Mouse (Mus musculus): ENCODE data around the gene Cnga3.
A peak's percentile ranks its signal among the peaks of the same experiment; 100 is the strongest.

The Cnga3 gene

DNA sequence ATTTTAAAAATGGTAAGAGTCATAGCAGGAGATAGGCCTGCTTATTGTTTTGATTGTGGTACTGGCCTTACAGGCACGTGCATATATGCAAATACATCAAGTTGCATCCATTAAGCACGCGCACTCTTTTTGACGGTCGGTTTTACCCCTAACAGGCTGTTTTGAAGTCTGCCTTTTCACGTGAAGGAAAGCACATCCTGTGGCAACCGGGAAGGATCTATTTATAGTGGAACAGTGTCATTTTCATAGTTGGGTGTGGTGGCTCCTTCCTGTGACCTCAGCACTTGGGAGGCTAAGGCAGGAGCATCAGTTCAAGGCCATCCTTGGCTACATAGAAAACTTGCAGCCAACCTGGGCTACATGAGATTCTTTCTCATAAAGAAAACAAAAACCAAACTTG is 72.3 kb downstream of the Cnga3 start:
- DNase-seq (ENCODE audit: low read depth, low spot score): no peak

- no peak for DNase-seq (ENCODE audit: low read depth, low spot score)
These were observed 73.5 kb downstream of the Cnga3 start for GRCm38 (mm10) chr1:37287748-37288147.

DNA sequence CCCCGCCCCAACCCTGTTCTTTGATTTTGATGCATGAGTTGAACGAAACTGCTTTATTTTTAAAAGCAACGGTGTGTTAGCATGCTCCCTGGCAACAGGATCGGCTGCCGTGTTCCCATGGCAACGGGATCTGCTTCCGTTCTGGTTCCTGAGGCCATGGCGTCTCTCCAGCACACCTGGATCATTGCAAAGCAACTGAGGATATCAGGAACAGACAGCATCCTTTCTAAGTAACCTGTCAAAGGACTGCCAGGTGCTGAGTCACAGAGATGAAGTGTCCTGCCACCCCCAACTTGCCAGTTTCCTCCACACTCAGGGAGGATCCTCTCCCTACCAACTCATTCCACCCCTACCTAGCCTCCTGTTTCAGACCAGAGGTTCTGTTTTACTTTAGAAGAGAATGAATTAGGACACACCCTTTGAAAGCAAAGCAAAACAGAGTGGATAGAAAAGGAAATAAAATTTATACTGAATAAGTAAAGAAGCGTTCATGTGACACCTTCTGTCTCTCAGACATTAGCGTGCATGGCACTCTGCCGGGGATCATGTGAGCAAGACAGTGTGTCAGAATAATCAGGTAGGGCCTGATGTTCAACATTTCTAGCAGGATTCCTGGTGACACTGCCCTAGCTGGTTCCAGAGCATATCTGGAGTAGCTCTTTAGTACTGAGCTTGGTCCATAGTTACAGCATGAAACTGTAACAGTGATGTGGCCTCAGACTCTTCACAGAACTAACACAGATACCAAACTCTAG is 74.1 kb downstream of the Cnga3 start:
- peak; percentile 46 for DNase-seq (ENCODE audit: low read depth, low spot score)

DNA sequence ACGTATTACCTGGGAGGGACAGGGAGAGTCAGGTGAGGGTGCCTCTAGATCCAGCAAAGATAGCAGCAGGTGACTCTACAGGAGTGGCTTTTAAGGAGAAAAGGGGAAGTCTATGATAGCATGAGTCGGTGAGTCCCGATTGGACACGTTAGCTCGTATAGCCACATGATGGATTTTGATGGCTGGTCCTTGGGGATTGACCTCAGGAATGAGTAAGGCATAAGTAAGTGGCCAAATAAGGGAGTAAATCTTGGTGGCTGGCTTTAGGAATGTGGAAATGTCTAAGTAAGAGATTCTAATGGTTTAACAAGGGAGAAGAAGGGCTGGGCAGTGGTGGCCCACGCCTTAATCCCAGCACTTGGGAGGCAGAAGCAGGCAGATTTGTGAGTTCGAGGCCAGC is 74.7 kb downstream of the Cnga3 start:
- no peak for DNase-seq (ENCODE audit: low read depth, low spot score)

GRCm38 (mm10) chr1:37296414-37296813 is 82.2 kb downstream of the Cnga3 start:
- no peak for DNase-seq (ENCODE audit: low read depth, low spot score)

- no peak for DNase-seq (ENCODE audit: low read depth, low spot score)
These were observed 84.7 kb downstream of the Cnga3 start for GRCm38 (mm10) chr1:37298904-37299303.

DNA sequence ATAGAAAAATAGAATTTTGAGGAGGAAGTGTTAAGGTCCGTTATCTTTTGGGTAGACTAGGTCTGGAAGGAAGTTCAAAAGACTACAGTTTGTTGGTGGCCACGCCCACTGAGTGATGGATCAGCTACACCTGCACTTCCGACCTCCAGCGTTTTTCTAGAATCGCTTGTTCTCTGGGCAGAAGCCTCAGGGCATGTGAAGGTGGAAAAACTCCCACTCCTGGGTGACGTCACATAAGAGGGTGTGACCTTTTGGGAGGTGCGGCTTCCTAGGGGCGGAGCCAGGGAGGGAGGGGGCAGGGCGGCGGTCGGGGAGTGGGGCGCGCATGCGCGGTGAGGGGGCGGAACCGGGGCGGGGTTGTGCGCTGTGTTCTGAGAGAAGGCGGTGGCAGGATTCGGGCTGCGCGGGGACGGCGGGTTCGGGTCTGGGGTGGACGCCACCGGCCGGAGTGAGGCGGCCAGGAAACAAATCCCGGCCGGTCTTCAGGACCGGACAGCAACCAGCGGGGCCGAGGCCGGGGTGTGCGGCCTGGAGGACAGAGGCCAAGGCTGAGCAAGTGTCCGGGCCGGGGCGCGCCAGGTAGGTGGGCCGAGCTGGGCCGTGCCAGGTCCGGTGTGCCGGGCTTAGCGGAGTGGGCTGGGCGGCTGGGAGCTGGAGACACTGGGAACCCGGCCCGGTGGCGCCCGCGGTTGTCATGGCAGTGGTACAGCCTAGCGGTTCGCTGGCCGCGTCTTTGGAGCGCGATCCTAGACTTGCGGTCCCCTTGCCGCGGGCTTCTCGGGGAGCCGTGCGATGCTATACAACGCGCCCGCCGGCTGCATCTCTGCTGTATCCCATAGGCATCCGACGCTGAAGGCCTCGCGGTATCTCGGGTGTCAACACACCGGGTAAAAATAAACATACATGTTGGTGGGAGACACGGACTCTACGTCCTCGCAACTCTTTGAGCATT is 85.6 kb downstream of the Cnga3 start, which contains the start of gene Inpp4a:
Inpp4a (plus strand) TSS at position 326 of the 952 bp plus-strand sequence.
- DNase-seq (ENCODE audit: low read depth, low spot score): peak; percentile 69

- DNase-seq (ENCODE audit: low read depth, low spot score): no peak
These were observed 86.4 kb downstream of the Cnga3 start for GRCm38 (mm10) chr1:37300650-37301049.

DNA sequence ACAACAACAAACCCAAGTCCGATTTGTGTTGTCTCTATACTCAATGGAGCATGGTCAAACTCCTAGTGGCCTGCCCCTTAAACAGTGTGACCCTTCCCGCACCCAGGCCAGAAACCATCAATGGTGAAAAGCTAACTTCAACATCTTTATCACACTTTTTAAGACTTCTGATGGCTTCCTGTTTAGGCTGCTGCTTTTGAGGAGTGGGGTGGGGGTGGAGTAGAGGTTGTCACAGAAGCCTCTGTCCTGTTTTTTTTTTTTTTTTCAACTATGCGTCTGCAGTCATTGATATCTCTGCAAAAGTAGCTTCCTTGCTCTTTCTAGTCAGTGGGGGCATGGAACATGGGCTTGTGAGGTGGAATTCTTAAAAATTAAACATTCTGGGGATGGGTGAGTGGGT is 88.6 kb downstream of the Cnga3 start:
- no peak for DNase-seq (ENCODE audit: low read depth, low spot score)

- no peak for DNase-seq (ENCODE audit: low read depth, low spot score)
These were observed 91.6 kb downstream of the Cnga3 start for GRCm38 (mm10) chr1:37305691-37306287.

GRCm38 (mm10) chr1:37307586-37307985 is 93.4 kb downstream of the Cnga3 start:
- no peak for DNase-seq (ENCODE audit: low read depth, low spot score)

- DNase-seq (ENCODE audit: low read depth, low spot score): no peak
These were observed 93.9 kb downstream of the Cnga3 start for GRCm38 (mm10) chr1:37308021-37308742.

GRCm38 (mm10) chr1:37308743-37309100 is 94.5 kb downstream of the Cnga3 start:
- no peak for DNase-seq (ENCODE audit: low read depth, low spot score)

- DNase-seq (ENCODE audit: low read depth, low spot score): no peak
These were observed 95.8 kb downstream of the Cnga3 start for GRCm38 (mm10) chr1:37309939-37310515.

Data from brain, embryonic 18.5 days (tissue).